ENCODE assay signal across 11 mouse cellular contexts in genomic region chr11:99265220-99265619, GRCm38 (mm10). TPM values are rescaled to one million over a fixed set of nuclear protein-coding genes. Genes with fewer than 3 reads are reported as not detected.
A peak's percentile ranks its signal among the peaks of the same experiment; 100 is the strongest.
DNase-seq lines count a peak whose midpoint lies in the region; ATAC-seq and TF ChIP-seq lines count a peak whose summit lies in the region.
"Had no signal": no experiment of that assay in that cellular context is flagged by ENCODE, and none has a peak within 500 bp of the region (broad histone marks: within the 10 kb centered on the region; RNA-seq: fewer than 3 reads in every experiment).

No protein-coding gene starts in this region.

- TF ChIP-seq CTCF in intestine, postnatal 0 days (IDR thresholded peaks at IDR 0.05; ENCODE audit: low read depth): no peak

- H3K4me1 ChIP-seq in forebrain, embryonic 15.5 days: no peaks in the 10 kb centered on the region
- H3K4me1 ChIP-seq in intestine, postnatal 0 days (replicated peaks; ENCODE audit: control insufficient read depth, insufficient read depth, low read length): no peaks in the 10 kb centered on the region

- no peak overlapping the region for H3K4me2 ChIP-seq in forebrain, embryonic 15.5 days (replicated peaks)
- no peak overlapping the region for H3K4me2 ChIP-seq in intestine, postnatal 0 days (replicated peaks; ENCODE audit: low read depth)

- no peak for ATAC-seq in forebrain, embryonic 15.5 days (replicated peaks)
- no peak for ATAC-seq in intestine, postnatal 0 days

- H3K27me3 ChIP-seq in forebrain, embryonic 15.5 days: no peaks in the 10 kb centered on the region
- H3K27me3 ChIP-seq in intestine, postnatal 0 days (replicated peaks; ENCODE audit: control insufficient read depth, insufficient read depth, low read length): no peaks in the 10 kb centered on the region

- intact Hi-C loops in heart, postnatal 14 days (cut with DNase I): no loop called here
- intact Hi-C loops in left cerebral cortex, postnatal 25 days (cut with DNase I): no loop called here

- DNase-seq in cerebellum, adult 11-12 months: peak; percentile 72
- DNase-seq in cerebellum, postnatal 4 days (ENCODE audit: low spot score in 2 of 2): no peak
- DNase-seq in cerebellum, adult 9-10 months: peak; percentile 75
- peak; percentile 7 to 34 for DNase-seq in heart, postnatal 14 days
- DNase-seq in left cerebral cortex, postnatal 25 days (ENCODE audit: low spot score in 2 of 2): peak; percentile 73 to 95
- DNase-seq in spleen, postnatal 4 days (ENCODE audit: low spot score in 2 of 2): no peak

- WGBS in forebrain, embryonic 15.5 days: 66% methylated on average over 9 of the region's 9 CpGs
- WGBS in intestine, postnatal 0 days: 60% methylated on average over 9 of the region's 9 CpGs

- no peaks in the 10 kb centered on the region for H3K9me3 ChIP-seq in forebrain, embryonic 15.5 days
- H3K9me3 ChIP-seq in intestine, postnatal 0 days (ENCODE audit: control insufficient read depth): no peaks in the 10 kb centered on the region
- H3K9me3 ChIP-seq: midbrain, embryonic 10.5 days had no signal

- no peak overlapping the region for H3K4me3 ChIP-seq in forebrain, embryonic 15.5 days
- H3K4me3 ChIP-seq in intestine, postnatal 0 days (ENCODE audit: low read depth, low read length): no peak overlapping the region
- H3K4me3 ChIP-seq: midbrain, embryonic 10.5 days had no signal

- H3K9ac ChIP-seq in forebrain, embryonic 15.5 days (replicated peaks): no peak overlapping the region
- H3K9ac ChIP-seq in intestine, postnatal 0 days (ENCODE audit: low read depth, low read length): no peak overlapping the region

- no peak overlapping the region for H3K27ac ChIP-seq in forebrain, embryonic 15.5 days (replicated peaks)
- H3K27ac ChIP-seq in intestine, postnatal 0 days (ENCODE audit: low read depth, low read length): no peak overlapping the region
- H3K27ac ChIP-seq: midbrain, embryonic 10.5 days had no signal

- no peaks in the 10 kb centered on the region for H3K36me3 ChIP-seq in forebrain, embryonic 15.5 days
- no peaks in the 10 kb centered on the region for H3K36me3 ChIP-seq in intestine, postnatal 0 days (ENCODE audit: control insufficient read depth, insufficient read depth)
- H3K36me3 ChIP-seq: midbrain, embryonic 10.5 days had no signal

RNA-seq across cellular contexts. Expression of gene Krt24, which starts 19.8 kb away (rescaled TPM):
- not detected for total RNA-seq in heart, postnatal 14 days (2021)
- not detected for total RNA-seq in left cerebral cortex, postnatal 25 days (2021)
- polyA plus RNA-seq in forebrain, embryonic 15.5 days (2015; fragmentation: Nextera tagmentation; extraction: Ambion mirVana): not detected in 2 replicates
- polyA plus RNA-seq in intestine, postnatal 0 days (2015; fragmentation: Nextera tagmentation; extraction: Ambion mirVana): 0.08 TPM in 1 of 2 replicates, not detected in the other
- total RNA-seq: left cerebral cortex, adult 8-10 months had no signal
- polyA plus RNA-seq: C2C12; midbrain, embryonic 10.5 days had no signal

RNA-seq across cellular contexts. Expression of gene Krt222, which starts 21.3 kb away (rescaled TPM):
- total RNA-seq in heart, postnatal 14 days (2021): 10 to 100 TPM; 22.2 to 26.2 TPM
- total RNA-seq in left cerebral cortex, postnatal 25 days (2021): 10 to 100 TPM; 26.3 to 27.0 TPM
- 2.3 and 3.3 TPM in 2 replicates for polyA plus RNA-seq in forebrain, embryonic 15.5 days (2015; fragmentation: Nextera tagmentation; extraction: Ambion mirVana)
- 0.42 and 0.61 TPM in 2 replicates for polyA plus RNA-seq in intestine, postnatal 0 days (2015; fragmentation: Nextera tagmentation; extraction: Ambion mirVana)
- polyA plus RNA-seq: C2C12 had no signal

RNA-seq across cellular contexts. Expression of gene Smarce1, which starts 34.4 kb away (rescaled TPM):
- total RNA-seq in heart, postnatal 14 days (2021): 10 to 100 TPM; 49.2 to 55.7 TPM
- total RNA-seq in left cerebral cortex, postnatal 25 days (2021): 10 to 100 TPM; 56.0 to 59.7 TPM
- 366 and 381 TPM in 2 replicates for polyA plus RNA-seq in forebrain, embryonic 15.5 days (2015; fragmentation: Nextera tagmentation; extraction: Ambion mirVana)
- polyA plus RNA-seq in intestine, postnatal 0 days (2015; fragmentation: Nextera tagmentation; extraction: Ambion mirVana): 73.1 and 80.0 TPM in 2 replicates

RNA-seq across cellular contexts. Expression of gene Krt25, which starts 57.5 kb away (rescaled TPM):
- total RNA-seq in heart, postnatal 14 days (2021): not detected
- not detected for total RNA-seq in left cerebral cortex, postnatal 25 days (2021)
- 0.08 and 0.09 TPM in 2 replicates for polyA plus RNA-seq in forebrain, embryonic 15.5 days (2015; fragmentation: Nextera tagmentation; extraction: Ambion mirVana)
- polyA plus RNA-seq in intestine, postnatal 0 days (2015; fragmentation: Nextera tagmentation; extraction: Ambion mirVana): 0.26 and 0.52 TPM in 2 replicates
- total RNA-seq: left cerebral cortex, adult 8-10 months had no signal
- polyA plus RNA-seq: C2C12; midbrain, embryonic 10.5 days had no signal

Comparison
In these comparisons a context has a peak if more than half of its experiments do, and no peak if none do; other contexts are left out.
1. DNase-seq: peak in cerebellum, adult 11-12 months (single experiment), cerebellum, adult 9-10 months (single experiment), heart, postnatal 14 days (2 of 2) and left cerebral cortex, postnatal 25 days (2 of 2); none in cerebellum, postnatal 4 days (0 of 2) and spleen, postnatal 4 days (0 of 2).